Comparison of ENCODE assay signal across 28 mouse cellular contexts in genomic region chr13:44404010-44404575, GRCm38 (mm10).
DNase-seq lines count a peak whose midpoint lies in the region; ATAC-seq and TF ChIP-seq lines count a peak whose summit lies in the region.
"Had no signal": no experiment of that assay in that cellular context is flagged by ENCODE, and none has a peak within 500 bp of the region (broad histone marks: within the 10 kb centered on the region; RNA-seq: fewer than 3 reads in every experiment).

No protein-coding gene starts in this region.

- H3K4me2 ChIP-seq in heart, embryonic 15.5 days = no peak overlapping the region; the same call in 1 of the 2 replicates
- H3K4me2 ChIP-seq in lung, embryonic 14.5 days = 0 out of 2 replicates have a peak overlapping the region, but pooled peaks have one; percentile 4
- H3K4me2 ChIP-seq: forebrain, embryonic 12.5 days; hindbrain, embryonic 13.5 days; liver, embryonic 12.5 days; midbrain, embryonic 12.5 days had no signal

- H3K4me1 ChIP-seq in heart, embryonic 15.5 days (replicated peaks) = peaks cover 24% of the 10 kb centered on the region
- peaks cover 10% of the 10 kb centered on the region; the same call in 1 of the 2 replicates for H3K4me1 ChIP-seq in lung, embryonic 14.5 days (ENCODE audit: insufficient read depth)

- no peaks in the 10 kb centered on the region for H3K36me3 ChIP-seq in heart, embryonic 15.5 days
- H3K36me3 ChIP-seq in lung, embryonic 14.5 days (ENCODE audit: insufficient read depth) = no peaks in the 10 kb centered on the region
- H3K36me3 ChIP-seq: forebrain, embryonic 12.5 days; hindbrain, embryonic 13.5 days; liver, embryonic 12.5 days; midbrain, embryonic 12.5 days had no signal

- no peaks in the 10 kb centered on the region for H3K9me3 ChIP-seq in heart, embryonic 15.5 days (replicated peaks)
- H3K9me3 ChIP-seq in lung, embryonic 14.5 days (ENCODE audit: low read depth, low read length) = no peaks in the 10 kb centered on the region
- H3K9me3 ChIP-seq: forebrain, embryonic 12.5 days; hindbrain, embryonic 13.5 days; liver, embryonic 12.5 days; megakaryocyte, embryonic 14.5 days; midbrain, embryonic 12.5 days had no signal

- WGBS in heart, embryonic 15.5 days = 49% methylated on average over 8 of the region's 8 CpGs
- WGBS in lung, embryonic 14.5 days = 33% methylated on average over 8 of the region's 8 CpGs

- peak overlapping the region; percentile 18; the same call in 1 of the 2 replicates for H3K27ac ChIP-seq in heart, embryonic 15.5 days
- no peak overlapping the region for H3K27ac ChIP-seq in lung, embryonic 14.5 days (ENCODE audit: low read depth)
- no peak overlapping the region for H3K27ac ChIP-seq in layer of hippocampus, adult 2 months
- H3K27ac ChIP-seq: forebrain, embryonic 12.5 days; hindbrain, embryonic 13.5 days; left cerebral cortex, adult 2 months; liver, embryonic 12.5 days; midbrain, embryonic 12.5 days had no signal

- no peak overlapping the region for H3K9ac ChIP-seq in heart, embryonic 15.5 days
- H3K9ac ChIP-seq in lung, embryonic 14.5 days = no peak overlapping the region
- H3K9ac ChIP-seq: forebrain, embryonic 12.5 days; forebrain, postnatal 0 days; hindbrain, embryonic 13.5 days; liver, embryonic 12.5 days; liver, postnatal 0 days; midbrain, embryonic 12.5 days had no signal

- H3K4me3 ChIP-seq in heart, embryonic 15.5 days = no peak overlapping the region
- H3K4me3 ChIP-seq in lung, embryonic 14.5 days (ENCODE audit: low read depth, low read length) = no peak overlapping the region
- H3K4me3 ChIP-seq in layer of hippocampus, adult 2 months = no peak overlapping the region
- H3K4me3 ChIP-seq: erythroblast, embryonic 14.5 days; forebrain, embryonic 12.5 days; hindbrain, embryonic 13.5 days; left cerebral cortex, adult 2 months; liver, embryonic 12.5 days; megakaryocyte, embryonic 14.5 days; midbrain, embryonic 12.5 days had no signal

- ATAC-seq in heart, embryonic 15.5 days (replicated peaks; ENCODE audit: insufficient number of reproducible peaks, insufficient read depth, low FRiP score, low read depth) = no peak
- peak; percentile 65 for ATAC-seq in lung, embryonic 14.5 days (ENCODE audit: insufficient read depth)
- peak; percentile 74 for ATAC-seq in monocyte, adult 5-6 weeks (replicated peaks; ENCODE audit: insufficient number of reproducible peaks, low FRiP score, low TSS enrichment, poor library complexity, severe bottlenecking)
- ATAC-seq: activated CD4-positive, CD25-positive, alpha-beta regulatory T cell, adult 4 months; forebrain, postnatal 0 days; intestine, postnatal 0 days; liver, embryonic 12.5 days; liver, postnatal 0 days had no signal

- no peak for TF ChIP-seq CTCF in lung, embryonic 14.5 days (IDR thresholded peaks at IDR 0.05; ENCODE audit: low read depth)
- no peak for TF ChIP-seq CTCF in layer of hippocampus, adult 2 months (conservative IDR thresholded peaks at IDR 0.05)

- no peaks in the 10 kb centered on the region for H3K27me3 ChIP-seq in heart, embryonic 15.5 days
- no peaks in the 10 kb centered on the region for H3K27me3 ChIP-seq in lung, embryonic 14.5 days (ENCODE audit: insufficient read depth, low read length)
- H3K27me3 ChIP-seq: forebrain, embryonic 12.5 days; hindbrain, embryonic 13.5 days; liver, embryonic 12.5 days; megakaryocyte, embryonic 14.5 days; midbrain, embryonic 12.5 days had no signal

- DNase-seq in heart, adult 9 months (ENCODE audit: low spot score in 2 of 2) = no peak
- peak; percentile 63 for DNase-seq in lung, embryonic 14.5 days
- DNase-seq in lung, postnatal 4 days = no peak
- peak; percentile 28 for DNase-seq in lung, postnatal 10 days
- no peak for DNase-seq in layer of hippocampus, adult 2 months (ENCODE audit: low spot score in 2 of 2)
- DNase-seq: adrenal gland, adult 2 months; adrenal gland, postnatal 36 days; B cell, adult 2 months; cerebellum, adult 18-20 months; cerebellum, postnatal 14 days; forebrain, postnatal 0 days; heart, postnatal 10 days; kidney, adult 9 months; kidney, postnatal 10 days; liver, postnatal 0 days; thymus, adult 2 months; thymus, postnatal 36 days had no signal

Comparison
In these comparisons a context has a peak if more than half of its experiments do, and no peak if none do; other contexts are left out.
1. DNase-seq: peak in lung, embryonic 14.5 days (single experiment) and lung, postnatal 10 days (single experiment); none in heart, adult 9 months (0 of 2), lung, postnatal 4 days (0 of 2) and layer of hippocampus, adult 2 months (0 of 2).